Mouse (Mus musculus): Measurements from ENCODE around the gene Ntrk1.

DNA sequence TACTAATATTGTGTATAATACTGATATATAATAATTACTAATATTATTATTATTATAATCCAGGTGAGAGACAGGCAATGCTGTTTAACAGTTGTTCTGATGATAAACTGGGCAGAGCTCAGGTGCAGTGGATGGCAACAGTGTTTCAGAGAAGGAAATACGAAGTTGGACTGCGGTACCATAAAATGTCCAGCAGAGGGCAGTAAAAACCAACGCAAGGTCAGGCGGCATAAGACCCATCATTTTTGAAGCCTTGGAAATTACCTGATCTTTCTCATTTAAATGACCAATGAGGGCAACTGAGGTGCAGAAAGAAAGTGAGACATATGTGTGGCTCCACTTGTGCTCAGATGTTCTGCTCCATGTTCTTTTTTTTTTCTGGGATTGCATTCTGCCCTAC is 24.7 kb downstream of the Ntrk1 start:
- TF ChIP-seq GATA1 (IDR thresholded peaks at IDR 0.05; ENCODE audit: borderline replicate concordance, low read length) = no peak
- no peak for TF ChIP-seq FLI1 (IDR thresholded peaks at IDR 0.05; ENCODE audit: low read length)
